Mouse (Mus musculus): ENCODE data around the gene Polr2h.

DNA sequence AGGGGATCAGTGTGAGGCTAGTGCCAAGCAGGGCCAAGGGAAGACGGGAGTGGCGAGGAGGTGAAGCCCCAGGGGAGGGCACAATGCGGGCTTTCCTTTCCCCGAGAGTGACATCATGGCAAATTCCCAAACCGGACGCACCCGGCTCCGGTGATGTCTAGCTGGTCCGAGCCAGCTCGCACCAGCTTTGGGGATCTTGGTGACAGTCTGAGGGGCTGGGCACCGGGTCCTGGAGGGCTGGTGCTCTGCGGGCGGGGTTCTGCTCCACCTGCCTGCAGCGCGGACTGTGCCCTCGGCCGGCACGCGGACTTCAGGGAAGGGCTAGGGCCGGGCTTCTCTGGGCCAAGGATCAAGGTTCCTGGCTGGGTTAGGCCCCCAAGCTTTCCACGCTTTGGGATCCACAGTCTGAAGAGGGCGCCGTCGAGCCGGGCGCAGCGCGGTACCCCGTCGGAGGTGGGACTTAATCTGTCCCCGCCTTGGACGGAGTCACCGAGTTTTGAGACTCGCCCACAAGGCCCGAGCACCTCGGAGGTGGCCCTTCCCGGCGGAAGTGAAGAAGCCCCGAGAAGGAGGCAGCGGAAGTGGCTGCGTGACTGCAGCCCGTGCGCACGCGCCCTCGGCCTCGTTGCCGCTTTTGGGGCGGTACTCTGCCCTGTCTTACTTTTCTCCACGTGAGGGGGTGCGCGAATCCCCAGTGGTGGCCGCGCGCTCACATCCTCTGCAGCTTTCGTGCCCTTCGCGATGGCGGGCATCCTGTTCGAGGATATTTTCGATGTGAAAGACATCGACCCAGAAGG, at the start of gene Polr2h, which contains the start of gene Clcn2:
- peak; percentile 93 for TF ChIP-seq CTCF (IDR thresholded peaks at IDR 0.05; ENCODE audit: low read depth)
- peak; percentile 74; the same call in 1 of the 2 replicates for TF ChIP-seq EP300 (IDR thresholded peaks at IDR 0.05; ENCODE audit: low read depth)

Measured in liver, postnatal 0 days (tissue).